Mouse (Mus musculus) small intestine, adult 2 months (tissue): ENCODE results near the gene Gm11037. TPM values are rescaled to one million over a fixed set of nuclear protein-coding genes. Genes with fewer than 3 reads are reported as not detected.
A peak's percentile ranks its signal among the peaks of the same experiment; 100 is the strongest.
"Not testable (repeated sequence)": the region's sequence is repeated elsewhere in the genome, so short reads cannot be mapped to it uniquely, and the experiment has no call there.

Experiments used
- H3K27ac ChIP-seq: fragments of 200-500 bp; 2 replicates; pipeline ENCODE4 v1.5.1; 2012; ENCODE audit warnings: low read depth, low read length, control low read depth, inconsistent platforms; ENCODE audit not compliant: insufficient read depth
- H3K27me3 ChIP-seq: fragments of 200-500 bp; 2 replicates; pipeline ENCODE4 v1.6.1; 2012; ENCODE audit warnings: mild to moderate bottlenecking, moderate library complexity, low read length, inconsistent platforms; ENCODE audit not compliant: control insufficient read depth, insufficient read depth
- H3K36me3 ChIP-seq: fragments of 200-500 bp; 2 replicates; pipeline ENCODE4 v1.6.1; 2012; ENCODE audit warnings: mild to moderate bottlenecking, low read length, control low read depth, inconsistent platforms; ENCODE audit not compliant: control insufficient read depth, insufficient read depth
- H3K4me1 ChIP-seq: fragments of 200-500 bp; 2 replicates; pipeline ENCODE4 v1.6.1; 2012; ENCODE audit warnings: low read length, inconsistent platforms, mixed read lengths; ENCODE audit not compliant: control insufficient read depth, insufficient read depth, insufficient read length
- H3K4me3 ChIP-seq: fragments of 200-500 bp; 2 replicates; pipeline ENCODE4 v1.5.1; 2012; ENCODE audit warnings: low read depth, mild to moderate bottlenecking, control low read depth, inconsistent platforms, low read length, moderate library complexity
- CTCF ChIP-seq: fragments of 200-500 bp; IDR thresholded peaks from 2 replicates; pipeline ENCODE4 v1.5.1; 2012; ENCODE audit warnings: low read depth, mild to moderate bottlenecking, control low read depth, inconsistent platforms, low read length, moderate library complexity, mixed read lengths; ENCODE audit not compliant: insufficient replicate concordance, insufficient read length; ENCODE audit errors: extremely low read depth
- POLR2A ChIP-seq: fragments of 200-500 bp; IDR thresholded peaks from 2 replicates; pipeline ENCODE4 v1.6.1; 2012; ENCODE audit warnings: low read depth, mild to moderate bottlenecking, control low read depth, inconsistent platforms, low read length, moderate library complexity
- WGBS: fragments of 180-500 bp; shearing (Covaris S2); methylation state at CpG from one replicate; pipeline ENCODE4 v1.1.7; 2018; 5-methylcytosine and 5-hydroxymethylcytosine counted together
- polyA plus RNA-seq: library from polyadenylated mRNA; depleted of rRNA; stranded (reverse); fragments of >200 nt; gene quantifications from 2 replicates; pipeline ENCODE4 v1.2.3, GENCODE M21; 2012

Gene Gm11037
- polyA plus RNA-seq, 1 experiment = not detected

GRCm38 (mm10) chr2:131094823-131095222 is 38.5 kb upstream of the Gm11037 start:
- WGBS = 4% methylated on average over 1 of the region's 1 CpGs
- Histone ChIP-seq H3K4me3 (no peak overlapping the region), H3K27me3 (no peaks in the 10 kb centered on the region), H3K27ac (no peak overlapping the region), H3K4me1 (0 out of 2 replicates have a peak, but pooled peaks cover 2% of the 10 kb centered on the region), H3K36me3 (no peaks in the 10 kb centered on the region)
- TF ChIP-seq POLR2A (no peak), CTCF (peak; percentile 99)

GRCm38 (mm10) chr2:131096101-131096795 is 37.0 kb upstream of the Gm11037 start:
- no peak overlapping the region for H3K27ac ChIP-seq
- peak overlapping the region; percentile 16; the same call in 1 of the 2 replicates for H3K4me3 ChIP-seq
- WGBS = 16% methylated on average over 9 of the region's 9 CpGs
- H3K36me3 ChIP-seq = no peaks in the 10 kb centered on the region
- 0 out of 2 replicates have a peak, but pooled peaks cover 2% of the 10 kb centered on the region for H3K4me1 ChIP-seq
- no peaks in the 10 kb centered on the region for H3K27me3 ChIP-seq
- TF ChIP-seq POLR2A (no peak), CTCF (no peak)

GRCm38 (mm10) chr2:131097087-131097486 is 36.2 kb upstream of the Gm11037 start:
- H3K27me3 ChIP-seq = no peaks in the 10 kb centered on the region
- TF ChIP-seq POLR2A = no peak
- no peak for TF ChIP-seq CTCF

GRCm38 (mm10) chr2:131101530-131101929 is 31.8 kb upstream of the Gm11037 start:
- Histone ChIP-seq H3K27me3 (no peaks in the 10 kb centered on the region), H3K4me3 (no peak overlapping the region), H3K36me3 (no peaks in the 10 kb centered on the region), H3K4me1 (no peaks in the 10 kb centered on the region), H3K27ac (no peak overlapping the region)
- 47% methylated on average over 3 of the region's 3 CpGs for WGBS
- TF ChIP-seq CTCF = no peak
- no peak for TF ChIP-seq POLR2A

More at GRCm38 (mm10) chr2:131097087-131097486, 36.2 kb upstream of the Gm11037 start:
- Histone ChIP-seq H3K36me3 (no peaks in the 10 kb centered on the region), H3K27ac (no peak overlapping the region), H3K4me1 (0 out of 2 replicates have a peak, but pooled peaks cover 2% of the 10 kb centered on the region), H3K4me3 (no peak overlapping the region)
- WGBS = 81% methylated on average over 4 of the region's 4 CpGs

- no peak for TF ChIP-seq CTCF
- TF ChIP-seq POLR2A = no peak
- WGBS = 84% methylated on average over 4 of the region's 4 CpGs
- H3K27ac ChIP-seq = no peak overlapping the region
- H3K4me3 ChIP-seq = no peak overlapping the region
- H3K27me3 ChIP-seq = no peaks in the 10 kb centered on the region
- no peaks in the 10 kb centered on the region for H3K36me3 ChIP-seq
- H3K4me1 ChIP-seq = no peaks in the 10 kb centered on the region
Observed at GRCm38 (mm10) chr2:131104021-131104420, 29.3 kb upstream of the Gm11037 start.

- H3K4me1 ChIP-seq, H3K36me3 ChIP-seq, H3K27me3 ChIP-seq, H3K27ac ChIP-seq, H3K4me3 ChIP-seq: not testable (repeated sequence)
- WGBS = 77% methylated on average over 4 of the region's 4 CpGs
Observed at GRCm38 (mm10) chr2:131105061-131105460, 28.2 kb upstream of the Gm11037 start.

- H3K4me1 ChIP-seq = no peaks in the 10 kb centered on the region
- H3K27me3 ChIP-seq = no peaks in the 10 kb centered on the region
- H3K4me3 ChIP-seq = no peak overlapping the region
- no peak for TF ChIP-seq POLR2A
- TF ChIP-seq CTCF = no peak
- WGBS = 87% methylated on average over 5 of the region's 5 CpGs
- no peaks in the 10 kb centered on the region for H3K36me3 ChIP-seq
- no peak overlapping the region for H3K27ac ChIP-seq
Observed at GRCm38 (mm10) chr2:131105989-131106388, 27.3 kb upstream of the Gm11037 start.
